Mouse (Mus musculus) liver, adult 10 weeks (tissue): ENCODE results near the gene Olfr1441. TPM values are rescaled to one million over a fixed set of nuclear protein-coding genes. Genes with fewer than 3 reads are reported as not detected.

ENCODE experiments used
- polyA plus RNA-seq: library from polyadenylated mRNA; stranded (reverse); fragments of 350-450 nt; fragmentation: Illumina TruSeq; extraction: RNeasy Lipid Tissue Mini Kit (QIAGEN cat#74804); gene quantifications from one replicate; pipeline ENCODE4 v1.2.3, GENCODE M21; 2014; ENCODE audit warnings: low read depth, low replicate concordance

Olfr1441 gene
- not detected for polyA plus RNA-seq

DNA sequence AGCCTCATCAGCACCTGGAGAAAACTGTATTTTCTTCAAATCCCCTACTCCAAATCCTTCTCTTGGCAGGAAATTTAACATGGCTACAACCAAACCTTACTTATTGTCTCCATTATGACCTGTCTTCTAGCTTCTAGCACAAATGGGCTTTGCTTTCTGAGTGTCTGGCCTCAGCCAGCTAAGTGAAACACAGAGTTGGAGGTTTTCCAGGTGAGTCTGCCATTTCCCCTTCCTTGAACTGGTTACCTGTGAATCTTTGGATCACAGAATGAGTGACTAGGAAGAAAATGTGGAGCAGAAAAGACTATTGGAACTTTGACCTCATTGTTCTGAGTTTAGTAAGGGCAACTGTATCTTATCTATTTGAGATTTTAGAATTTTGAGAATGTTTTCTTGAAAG is at the start of gene Olfr1441:
Gene Olfr1441, plus strand, starts transcription at position 73 of the 400 bp plus-strand sequence.

GRCm38 (mm10) chr19:12386979-12387378 is 30.3 kb upstream of the Olfr1441 start, which contains the start of gene Olfr1440:
Olfr1440 (plus strand) TSS chr19:12387279.

DNA sequence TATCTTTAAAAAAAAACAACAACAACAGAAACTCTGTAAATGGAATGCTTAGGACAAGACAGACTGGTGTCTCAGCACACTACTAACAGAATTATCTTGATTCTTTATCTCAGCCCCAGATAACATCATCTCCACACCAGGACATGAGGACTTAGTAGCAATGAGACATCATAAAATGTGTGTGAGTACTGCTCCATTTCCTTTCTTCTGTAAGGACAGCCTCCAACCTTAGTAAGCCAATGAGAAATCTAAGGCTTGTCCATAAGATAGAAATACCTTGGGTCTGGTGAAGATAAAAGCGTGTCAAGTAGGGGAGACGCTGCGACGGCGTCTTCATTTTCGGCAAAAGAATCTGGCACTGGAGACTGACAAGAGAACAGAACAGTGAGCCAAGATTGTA is 10.4 kb downstream of the Olfr1441 start, which contains the start of gene Pfpl:
Gene Pfpl, plus strand, starts transcription at position 301 of the 400 bp plus-strand sequence.

GRCm38 (mm10) chr19:12460282-12461249 is 43.3 kb downstream of the Olfr1441 start, which contains the start of gene Mpeg1:
Mpeg1 (plus strand) TSS chr19:12460779.

Other genes starting within 250 kb of the Olfr1441 start
- not detected for gene Olfr1555-ps1, start 247.3 kb upstream of the Olfr1441 start, polyA plus RNA-seq
- gene Olfr1431, start 216.8 kb upstream of the Olfr1441 start, polyA plus RNA-seq = not detected
- gene Olfr1432, start 184.8 kb upstream of the Olfr1441 start, polyA plus RNA-seq = not detected
- not detected for gene Olfr262, start 175.8 kb upstream of the Olfr1441 start, polyA plus RNA-seq
- not detected for gene Olfr235, start 156.4 kb upstream of the Olfr1441 start, polyA plus RNA-seq
- gene Olfr1434, start 137.6 kb upstream of the Olfr1441 start, polyA plus RNA-seq = not detected
- not detected for gene Olfr1436, start 118.3 kb upstream of the Olfr1441 start, polyA plus RNA-seq
- not detected for gene Olfr1437, start 92.3 kb upstream of the Olfr1441 start, polyA plus RNA-seq
- not detected for gene Olfr1438-ps1, start 81.5 kb upstream of the Olfr1441 start, polyA plus RNA-seq
- gene Olfr1440, start 30.2 kb upstream of the Olfr1441 start, polyA plus RNA-seq = not detected
- gene Pfpl, start 10.5 kb downstream of the Olfr1441 start, polyA plus RNA-seq = not detected
- 37.5 TPM for gene Mpeg1, start 43.3 kb downstream of the Olfr1441 start, polyA plus RNA-seq
- 8.9 TPM for gene Dtx4, start 84.0 kb downstream of the Olfr1441 start, polyA plus RNA-seq
- gene Fam111a, start 128.3 kb downstream of the Olfr1441 start, polyA plus RNA-seq = 5.5 TPM
- 491 TPM for gene Gm4952, start 182.5 kb downstream of the Olfr1441 start, polyA plus RNA-seq
- 1,308 TPM for gene Glyat, start 215.9 kb downstream of the Olfr1441 start, polyA plus RNA-seq